Mouse (Mus musculus) spleen, adult 2 months (tissue): ENCODE data around the gene Rad50. TPM values are rescaled to one million over a fixed set of nuclear protein-coding genes. Genes with fewer than 3 reads are reported as not detected.

Experiments
- DNase-seq, 2 experiments: peaks; one replicate each; pipeline versions ENCODE4 v3.0.0 to v3.0.0-alpha.2; 2012 to 2021; ENCODE audit warnings: low spot score in 2 of 2, low read depth in 1 of 2
- H3K27ac ChIP-seq: fragments of 200-500 bp; 2 replicates; pipeline ENCODE4 v1.5.1; 2012; ENCODE audit warnings: low read length, inconsistent platforms; ENCODE audit not compliant: insufficient read depth
- H3K27me3 ChIP-seq: fragments of 200-500 bp; 2 replicates; pipeline ENCODE4 v1.6.1; 2012; ENCODE audit warnings: mild to moderate bottlenecking, moderate library complexity, low read length, inconsistent platforms; ENCODE audit not compliant: control insufficient read depth, insufficient read depth
- H3K36me3 ChIP-seq: fragments of 200-500 bp; 2 replicates; pipeline ENCODE4 v1.6.1; 2012; ENCODE audit warnings: mild to moderate bottlenecking, low read length, inconsistent platforms; ENCODE audit not compliant: control insufficient read depth, insufficient read depth
- H3K4me1 ChIP-seq: fragments of 200-500 bp; 2 replicates; pipeline ENCODE4 v1.6.1; 2011; ENCODE audit warnings: inconsistent platforms; ENCODE audit not compliant: control insufficient read depth, insufficient read depth, insufficient read length
- H3K4me3 ChIP-seq: fragments of 200-500 bp; 2 replicates; pipeline ENCODE4 v1.5.1; 2011; ENCODE audit warnings: mild to moderate bottlenecking, inconsistent platforms; ENCODE audit not compliant: insufficient read depth, insufficient read length; ENCODE audit errors: extremely low read depth
- CTCF ChIP-seq: fragments of 200-500 bp; IDR thresholded peaks from 2 replicates; pipeline ENCODE4 v1.5.1; 2011; ENCODE audit warnings: mild to moderate bottlenecking, inconsistent platforms; ENCODE audit not compliant: insufficient read depth, insufficient read length, insufficient replicate concordance; ENCODE audit errors: extremely low read depth
- POLR2A ChIP-seq: fragments of 200-500 bp; IDR thresholded peaks from 2 replicates; pipeline ENCODE4 v1.6.1; 2011; ENCODE audit warnings: low read depth, low read length, inconsistent platforms
- WGBS: fragments of 180-500 bp; shearing (Covaris S2); methylation state at CpG from one replicate; pipeline ENCODE4 v1.1.7; 2018; 5-methylcytosine and 5-hydroxymethylcytosine counted together
- polyA plus RNA-seq: library from polyadenylated mRNA; depleted of rRNA; stranded (reverse); fragments of >200 nt; gene quantifications from 2 replicates; pipeline ENCODE4 v1.2.3, GENCODE M21; 2012; rRNA removed

The Rad50 gene
- polyA plus RNA-seq, 1 experiment, result 4.1 TPM

DNA sequence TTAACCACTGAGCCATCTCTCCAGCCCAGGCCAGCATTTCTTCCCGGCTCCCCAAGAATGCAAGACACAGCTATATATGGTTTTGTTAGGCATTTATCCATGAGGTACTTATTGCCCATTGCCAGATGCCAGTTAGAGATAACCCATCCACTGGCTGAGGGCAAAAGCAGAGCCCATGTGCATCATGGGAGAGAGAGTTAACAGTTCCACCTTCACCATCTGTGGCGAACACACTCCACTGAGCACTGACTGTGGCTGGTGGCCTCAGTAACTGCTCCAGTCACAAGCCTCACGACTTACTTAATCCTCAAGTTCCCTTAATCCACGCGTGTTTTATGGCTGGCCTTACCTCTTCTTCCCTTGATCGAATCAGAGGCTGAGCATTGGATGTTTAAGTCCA lies 97.9 kb downstream of the Rad50 start:
- WGBS, result 30% methylated on average over 6 of the region's 6 CpGs
- H3K27me3 ChIP-seq, result no peaks in the 10 kb centered on the region
- no peak overlapping the region for H3K27ac ChIP-seq
- H3K36me3 ChIP-seq, result no peaks in the 10 kb centered on the region
- no peak for DNase-seq
- H3K4me3 ChIP-seq, result no peak overlapping the region
- H3K4me1 ChIP-seq, result peaks cover 6% of the 10 kb centered on the region; the same call in 1 of the 2 replicates
- TF ChIP-seq POLR2A, result no peak
- TF ChIP-seq CTCF, result no peak

DNA sequence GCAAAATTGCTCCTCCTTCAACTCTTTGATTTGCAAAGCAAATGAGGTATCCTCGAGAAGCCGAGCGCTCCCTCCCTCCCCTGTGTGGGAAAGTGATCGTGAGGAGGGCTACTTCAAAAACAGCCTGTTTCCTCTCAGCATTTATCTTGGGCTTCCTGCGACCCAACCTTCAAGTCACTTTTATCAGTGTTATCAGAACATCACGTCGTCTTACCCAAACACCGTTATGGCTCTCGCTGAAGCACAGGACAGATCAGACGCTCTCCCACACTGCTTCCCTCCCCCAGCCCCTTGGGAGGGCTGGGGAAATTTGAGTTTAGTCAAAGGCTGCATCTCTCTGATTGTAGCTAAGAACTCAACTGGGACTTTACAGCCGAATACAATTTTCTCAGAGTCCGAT lies 101.5 kb downstream of the Rad50 start:
- WGBS, result 17% methylated on average over 12 of the region's 12 CpGs
- TF ChIP-seq CTCF, result no peak
- no peak for TF ChIP-seq POLR2A

DNA sequence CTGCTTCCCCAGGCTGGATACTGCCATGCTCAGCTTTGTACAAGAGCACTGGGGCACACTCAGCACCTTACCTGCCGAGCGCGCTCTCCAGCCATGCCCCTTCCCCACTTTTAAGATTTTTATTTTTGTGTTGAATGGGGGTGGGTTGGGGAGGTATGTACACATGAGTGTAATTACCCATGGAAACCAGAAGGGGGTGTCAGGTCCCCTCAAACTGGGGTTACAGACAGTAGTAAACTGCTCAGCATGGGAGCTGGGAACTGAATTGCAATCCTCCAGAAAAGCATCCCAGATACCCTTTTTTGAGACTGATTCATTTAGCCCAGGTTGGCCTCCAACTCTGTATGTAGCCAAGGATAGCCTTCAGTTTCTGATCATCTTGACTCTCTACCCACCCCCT lies 102.1 kb downstream of the Rad50 start:
- no peaks in the 10 kb centered on the region for H3K36me3 ChIP-seq
- no peak overlapping the region for H3K4me3 ChIP-seq
- no peaks in the 10 kb centered on the region for H3K27me3 ChIP-seq
- DNase-seq, result no peak
- H3K4me1 ChIP-seq, result peaks cover 6% of the 10 kb centered on the region; the same call in 1 of the 2 replicates
- no peak overlapping the region for H3K27ac ChIP-seq
- TF ChIP-seq POLR2A (no peak), CTCF (no peak)
- 94% methylated on average over 3 of the region's 3 CpGs for WGBS

More for the DNA sequence above, 101.5 kb downstream of the Rad50 start:
- H3K36me3 ChIP-seq, result no peaks in the 10 kb centered on the region
- no peak overlapping the region for H3K27ac ChIP-seq
- no peaks in the 10 kb centered on the region for H3K27me3 ChIP-seq
- peaks cover 6% of the 10 kb centered on the region; the same call in 1 of the 2 replicates for H3K4me1 ChIP-seq
- no peak for DNase-seq
- H3K4me3 ChIP-seq, result no peak overlapping the region

Other genes with a start within 250 kb of the Rad50 start
- gene Gm9837, start 236.8 kb downstream of the Rad50 start, polyA plus RNA-seq, result not detected in 2 replicates
- not detected in 2 replicates for gene Gm9945, start 227.2 kb downstream of the Rad50 start, polyA plus RNA-seq
- gene Sowaha, start 227.0 kb downstream of the Rad50 start, polyA plus RNA-seq, result 10.6 and 13.9 TPM in 2 replicates
- gene Sept8, start 188.1 kb downstream of the Rad50 start, polyA plus RNA-seq, result 13.9 and 15.3 TPM in 2 replicates
- 1.2 and 1.3 TPM in 2 replicates for gene Kif3a, start 139.9 kb downstream of the Rad50 start, polyA plus RNA-seq
- 0.68 TPM in 1 of 2 replicates, not detected in the other for gene Il4, start 88.7 kb downstream of the Rad50 start, polyA plus RNA-seq
- not detected in 2 replicates for gene Il13, start 72.6 kb downstream of the Rad50 start, polyA plus RNA-seq
- gene Il5, start 13.5 kb upstream of the Rad50 start, polyA plus RNA-seq, result not detected in 2 replicates
- gene Irf1, start 62.7 kb upstream of the Rad50 start, polyA plus RNA-seq, result 111 and 222 TPM in 2 replicates
- 1.2 TPM in 2 replicates for gene Gm17334, start 65.9 kb upstream of the Rad50 start, polyA plus RNA-seq
- 6.9 and 8.1 TPM in 2 replicates for gene Gm12216, start 151.9 kb upstream of the Rad50 start, polyA plus RNA-seq
- 8.9 and 10.3 TPM in 2 replicates for gene Slc22a5, start 184.3 kb upstream of the Rad50 start, polyA plus RNA-seq